12 mouse cellular contexts compared by ENCODE assay signal in genomic region chr3:89384331-89385076, GRCm38 (mm10). TPM values are rescaled to one million over a fixed set of nuclear protein-coding genes. Genes with fewer than 3 reads are reported as not detected.
DNase-seq lines count a peak whose midpoint lies in the region; ATAC-seq and TF ChIP-seq lines count a peak whose summit lies in the region.
"Had no signal": no experiment of that assay in that cellular context is flagged by ENCODE, and none has a peak within 500 bp of the region (broad histone marks: within the 10 kb centered on the region; RNA-seq: fewer than 3 reads in every experiment).

No protein-coding gene starts in this region.

- H3K27ac ChIP-seq in kidney, embryonic 15.5 days: 0 out of 2 replicates have a peak overlapping the region, but pooled peaks have one; percentile 32
- H3K27ac ChIP-seq in kidney, embryonic 16.5 days (ENCODE audit: low read length): no peak overlapping the region
- no peak overlapping the region for H3K27ac ChIP-seq in thymus, adult 2 months (ENCODE audit: control insufficient read depth, insufficient read depth, low read length)
- H3K27ac ChIP-seq in intestine, postnatal 0 days (ENCODE audit: low read depth, low read length): no peak overlapping the region

- H3K4me1 ChIP-seq in kidney, embryonic 15.5 days: peaks cover 47% of the 10 kb centered on the region
- peaks cover 29% of the 10 kb centered on the region for H3K4me1 ChIP-seq in kidney, embryonic 16.5 days (ENCODE audit: insufficient read depth, low read length)
- peaks cover 57% of the 10 kb centered on the region for H3K4me1 ChIP-seq in thymus, adult 2 months (replicated peaks; ENCODE audit: control insufficient read depth, insufficient read depth, low read length)
- peaks cover 6% of the 10 kb centered on the region; the same call in 1 of the 2 replicates for H3K4me1 ChIP-seq in intestine, postnatal 0 days (replicated peaks; ENCODE audit: control insufficient read depth, insufficient read depth, low read length)

- ATAC-seq in kidney, embryonic 15.5 days (replicated peaks; ENCODE audit: low FRiP score): no peak
- no peak for ATAC-seq in kidney, embryonic 16.5 days (ENCODE audit: low FRiP score, low TSS enrichment)
- ATAC-seq in intestine, postnatal 0 days: no peak

- no peaks in the 10 kb centered on the region for H3K27me3 ChIP-seq in kidney, embryonic 15.5 days
- no peaks in the 10 kb centered on the region for H3K27me3 ChIP-seq in kidney, embryonic 16.5 days (ENCODE audit: insufficient read depth, low read length)
- no peaks in the 10 kb centered on the region for H3K27me3 ChIP-seq in thymus, adult 2 months (ENCODE audit: control insufficient read depth, insufficient read depth, low read length)
- no peaks in the 10 kb centered on the region for H3K27me3 ChIP-seq in intestine, postnatal 0 days (replicated peaks; ENCODE audit: control insufficient read depth, insufficient read depth, low read length)

- H3K9ac ChIP-seq in kidney, embryonic 15.5 days: no peak overlapping the region
- no peak overlapping the region for H3K9ac ChIP-seq in kidney, embryonic 16.5 days (replicated peaks; ENCODE audit: low read length)
- no peak overlapping the region for H3K9ac ChIP-seq in intestine, postnatal 0 days (ENCODE audit: low read depth, low read length)

- intact Hi-C loops in heart, postnatal 10 days (cut with DNase I): no loop called here

- TF ChIP-seq POLR2A in thymus, adult 2 months (IDR thresholded peaks at IDR 0.05; ENCODE audit: control insufficient read depth, extremely low read depth, insufficient read depth, low read length, poor library complexity): no peak

- WGBS in kidney, embryonic 15.5 days: 79% methylated on average over 11 of the region's 12 CpGs
- WGBS in kidney, embryonic 16.5 days: 77% methylated on average over 10 of the region's 12 CpGs
- 85% methylated on average over 12 of the region's 12 CpGs for WGBS in thymus, adult 2 months
- WGBS in intestine, postnatal 0 days: 64% methylated on average over 11 of the region's 12 CpGs

- DNase-seq in thymus, adult 2 months: no peak
- DNase-seq in thymus, postnatal 25 days: no peak
- DNase-seq in urinary bladder, postnatal 25 days (ENCODE audit: low spot score): peak; percentile 62
- DNase-seq in heart, postnatal 10 days: no peak
- no peak for DNase-seq in right cerebral cortex, postnatal 4 days
- DNase-seq: adrenal gland, postnatal 10 days had no signal

- no peak for TF ChIP-seq CTCF in thymus, adult 2 months (IDR thresholded peaks at IDR 0.05; ENCODE audit: borderline replicate concordance, control insufficient read depth, extremely low read depth, insufficient read depth, low read length, poor library complexity)
- no peak for TF ChIP-seq CTCF in intestine, postnatal 0 days (IDR thresholded peaks at IDR 0.05; ENCODE audit: low read depth)

- no peaks in the 10 kb centered on the region for H3K9me3 ChIP-seq in kidney, embryonic 15.5 days (replicated peaks)
- no peaks in the 10 kb centered on the region for H3K9me3 ChIP-seq in kidney, embryonic 16.5 days (ENCODE audit: low read length)
- H3K9me3 ChIP-seq in intestine, postnatal 0 days (ENCODE audit: control insufficient read depth): no peaks in the 10 kb centered on the region

- H3K4me3 ChIP-seq in kidney, embryonic 15.5 days (replicated peaks): no peak overlapping the region
- no peak overlapping the region for H3K4me3 ChIP-seq in kidney, embryonic 16.5 days (ENCODE audit: low read length)
- 0 out of 2 replicates have a peak overlapping the region, but pooled peaks have one; percentile 37 for H3K4me3 ChIP-seq in thymus, adult 2 months (ENCODE audit: control insufficient read depth, insufficient read depth, low read length)
- H3K4me3 ChIP-seq in intestine, postnatal 0 days (ENCODE audit: low read depth, low read length): 0 out of 2 replicates have a peak overlapping the region, but pooled peaks have one; percentile 7

- H3K4me2 ChIP-seq in kidney, embryonic 15.5 days: no peak overlapping the region
- no peak overlapping the region for H3K4me2 ChIP-seq in kidney, embryonic 16.5 days (replicated peaks; ENCODE audit: low read depth, low read length)
- peak overlapping the region; percentile 21; the same call in 1 of the 2 replicates for H3K4me2 ChIP-seq in intestine, postnatal 0 days (replicated peaks; ENCODE audit: low read depth)

- peaks cover 21% of the 10 kb centered on the region for H3K36me3 ChIP-seq in kidney, embryonic 15.5 days
- peaks cover 9% of the 10 kb centered on the region; the same call in 1 of the 2 replicates for H3K36me3 ChIP-seq in kidney, embryonic 16.5 days (ENCODE audit: insufficient read depth, low read length)
- no peaks in the 10 kb centered on the region for H3K36me3 ChIP-seq in thymus, adult 2 months (ENCODE audit: control insufficient read depth, insufficient read depth, low read length)
- H3K36me3 ChIP-seq in intestine, postnatal 0 days (ENCODE audit: control insufficient read depth, insufficient read depth): peaks cover 33% of the 10 kb centered on the region

RNA-seq across cellular contexts. Expression of gene Zbtb7b, which starts 10.1 kb away (rescaled TPM):
- 2.4 and 3.7 TPM in 2 replicates for polyA plus RNA-seq in kidney, embryonic 15.5 days (2015; fragmentation: Nextera tagmentation; extraction: Ambion mirVana)
- 3.3 and 3.5 TPM in 2 replicates for polyA plus RNA-seq in kidney, embryonic 16.5 days (2015; fragmentation: Nextera tagmentation; extraction: Ambion mirVana)
- 59.8 and 64.9 TPM in 2 replicates for polyA plus RNA-seq in thymus, adult 2 months (2012; rRNA removed)
- 14.3 and 20.8 TPM in 2 replicates for polyA plus RNA-seq in intestine, postnatal 0 days (2015; fragmentation: Nextera tagmentation; extraction: Ambion mirVana)
- 10 to 100 TPM; 20.2 to 25.6 TPM for total RNA-seq in heart, postnatal 10 days (2021)

RNA-seq across cellular contexts. Expression of gene Lenep, which starts 18.1 kb away (rescaled TPM):
- 0.14 TPM in 1 of 2 replicates, not detected in the other for polyA plus RNA-seq in kidney, embryonic 15.5 days (2015; fragmentation: Nextera tagmentation; extraction: Ambion mirVana)
- 0.18 and 1.3 TPM in 2 replicates for polyA plus RNA-seq in kidney, embryonic 16.5 days (2015; fragmentation: Nextera tagmentation; extraction: Ambion mirVana)
- 0.66 TPM in 1 of 2 replicates, not detected in the other for polyA plus RNA-seq in thymus, adult 2 months (2012; rRNA removed)
- not detected in 2 replicates for polyA plus RNA-seq in intestine, postnatal 0 days (2015; fragmentation: Nextera tagmentation; extraction: Ambion mirVana)
- total RNA-seq in heart, postnatal 10 days (2021): under 1 TPM in 1 of 2 experiments, not detected in 1; 0.64 TPM
- total RNA-seq: ES-E14 had no signal
- polyA plus RNA-seq: heart, embryonic 16.5 days; large intestine, adult 2 months had no signal

RNA-seq across cellular contexts. Expression of gene Dcst1, which starts 19.5 kb away (rescaled TPM):
- polyA plus RNA-seq in kidney, embryonic 15.5 days (2015; fragmentation: Nextera tagmentation; extraction: Ambion mirVana): 1.9 and 2.5 TPM in 2 replicates
- polyA plus RNA-seq in kidney, embryonic 16.5 days (2015; fragmentation: Nextera tagmentation; extraction: Ambion mirVana): 2.9 and 3.3 TPM in 2 replicates
- polyA plus RNA-seq in thymus, adult 2 months (2012; rRNA removed): 0.24 and 0.32 TPM in 2 replicates
- 23.5 and 26.7 TPM in 2 replicates for polyA plus RNA-seq in intestine, postnatal 0 days (2015; fragmentation: Nextera tagmentation; extraction: Ambion mirVana)
- total RNA-seq in heart, postnatal 10 days (2021): under 1 TPM; 0.43 to 0.57 TPM

RNA-seq across cellular contexts. Expression of gene Dcst2, which starts 22.7 kb away (rescaled TPM):
- 0.34 and 0.35 TPM in 2 replicates for polyA plus RNA-seq in kidney, embryonic 15.5 days (2015; fragmentation: Nextera tagmentation; extraction: Ambion mirVana)
- 0.32 and 0.35 TPM in 2 replicates for polyA plus RNA-seq in kidney, embryonic 16.5 days (2015; fragmentation: Nextera tagmentation; extraction: Ambion mirVana)
- polyA plus RNA-seq in thymus, adult 2 months (2012; rRNA removed): 0.36 and 0.50 TPM in 2 replicates
- polyA plus RNA-seq in intestine, postnatal 0 days (2015; fragmentation: Nextera tagmentation; extraction: Ambion mirVana): 10.0 and 11.5 TPM in 2 replicates
- total RNA-seq in heart, postnatal 10 days (2021): under 1 TPM in 1 of 2 experiments, not detected in 1; 0.26 TPM
- total RNA-seq: ES-E14 had no signal
- polyA plus RNA-seq: heart, embryonic 16.5 days had no signal

RNA-seq across cellular contexts. Expression of gene Flad1, which starts 27.2 kb away (rescaled TPM):
- polyA plus RNA-seq in kidney, embryonic 15.5 days (2015; fragmentation: Nextera tagmentation; extraction: Ambion mirVana): 29.4 and 31.4 TPM in 2 replicates
- polyA plus RNA-seq in kidney, embryonic 16.5 days (2015; fragmentation: Nextera tagmentation; extraction: Ambion mirVana): 35.0 and 39.3 TPM in 2 replicates
- 57.0 and 58.3 TPM in 2 replicates for polyA plus RNA-seq in thymus, adult 2 months (2012; rRNA removed)
- polyA plus RNA-seq in intestine, postnatal 0 days (2015; fragmentation: Nextera tagmentation; extraction: Ambion mirVana): 29.2 and 32.1 TPM in 2 replicates
- 10 to 100 TPM; 44.4 TPM for total RNA-seq in heart, postnatal 10 days (2021)

Comparison
In these comparisons a context has a peak if more than half of its experiments do, and no peak if none do; other contexts are left out.
1. H3K4me3 ChIP-seq: peak in thymus, adult 2 months (single experiment) and intestine, postnatal 0 days (single experiment); none in kidney, embryonic 15.5 days (single experiment) and kidney, embryonic 16.5 days (single experiment).